Mouse (Mus musculus) megakaryocyte, embryonic 14.5 days (primary cell): ENCODE measurements around the gene Svs1. TPM values are rescaled to one million over a fixed set of nuclear protein-coding genes. Genes with fewer than 3 reads are reported as not detected.

Source experiments
- H3K27me3 ChIP-seq: replicated peaks from 2 replicates; pipeline ENCODE3; 2012; ENCODE audit warnings: inconsistent platforms
- H3K36me3 ChIP-seq: replicated peaks from 2 replicates; pipeline ENCODE3; 2012; ENCODE audit warnings: low read length, inconsistent platforms, mixed read lengths
- H3K4me1 ChIP-seq: 2 replicates; pipeline ENCODE4 v1.6.1; 2012; ENCODE audit warnings: inconsistent platforms
- H3K4me3 ChIP-seq: replicated peaks from 2 replicates; pipeline ENCODE3; 2012; ENCODE audit warnings: moderate library complexity, mild to moderate bottlenecking, inconsistent platforms
- H3K9me3 ChIP-seq: 2 replicates; pipeline ENCODE4 v1.6.1; 2012; ENCODE audit warnings: inconsistent platforms
- FLI1 ChIP-seq: IDR thresholded peaks from 2 replicates; pipeline ENCODE4 v1.6.1; 2012; ENCODE audit warnings: low read length, inconsistent platforms, mixed read lengths
- GATA1 ChIP-seq: IDR thresholded peaks from 3 replicates; pipeline ENCODE4 v1.6.1; 2012; ENCODE audit warnings: mixed read lengths, low read length, inconsistent platforms, borderline replicate concordance
- polyA plus RNA-seq: library from polyadenylated mRNA; stranded (reverse); fragments of >175 nt; gene quantifications from 2 replicates; pipeline ENCODE4 v1.2.3, GENCODE M21; 2012; ENCODE audit warnings: low replicate concordance; ENCODE audit not compliant: insufficient read depth

The Svs1 gene
- polyA plus RNA-seq, 1 experiment: not detected

GRCm38 (mm10) chr6:49009161-49009555 is 22.5 kb downstream of the Svs1 start:
- Histone ChIP-seq H3K9me3 (peaks cover 12% of the 10 kb centered on the region), H3K27me3 (peaks cover 27% of the 10 kb centered on the region), H3K4me3 (no peak overlapping the region), H3K36me3 (no peaks in the 10 kb centered on the region), H3K4me1 (peaks cover 21% of the 10 kb centered on the region)
- TF ChIP-seq FLI1 (no peak), GATA1 (no peak)

GRCm38 (mm10) chr6:49009665-49010064 is 23.0 kb downstream of the Svs1 start:
- no peaks in the 10 kb centered on the region for H3K36me3 ChIP-seq
- TF ChIP-seq FLI1 (no peak), GATA1 (no peak)
- H3K4me3 ChIP-seq: no peak overlapping the region
- peaks cover 21% of the 10 kb centered on the region for H3K4me1 ChIP-seq
- H3K27me3 ChIP-seq: peaks cover 27% of the 10 kb centered on the region
- peaks cover 12% of the 10 kb centered on the region for H3K9me3 ChIP-seq

- Histone ChIP-seq H3K36me3 (no peaks in the 10 kb centered on the region), H3K27me3 (peaks cover 26% of the 10 kb centered on the region), H3K9me3 (peaks cover 12% of the 10 kb centered on the region), H3K4me3 (no peak overlapping the region), H3K4me1 (peaks cover 21% of the 10 kb centered on the region)
- TF ChIP-seq FLI1 (no peak), GATA1 (no peak)
Observed at GRCm38 (mm10) chr6:49011191-49011590, 24.5 kb downstream of the Svs1 start.

- no peak overlapping the region for H3K4me3 ChIP-seq
- peaks cover 30% of the 10 kb centered on the region for H3K27me3 ChIP-seq
- H3K9me3 ChIP-seq: peaks cover 12% of the 10 kb centered on the region
- TF ChIP-seq FLI1 (no peak), GATA1 (no peak)
- H3K4me1 ChIP-seq: peaks cover 25% of the 10 kb centered on the region
- no peaks in the 10 kb centered on the region for H3K36me3 ChIP-seq
Observed at GRCm38 (mm10) chr6:49013023-49013422, 26.4 kb downstream of the Svs1 start.

- no peak overlapping the region for H3K4me3 ChIP-seq
- H3K27me3 ChIP-seq: peaks cover 32% of the 10 kb centered on the region
- peaks cover 12% of the 10 kb centered on the region for H3K9me3 ChIP-seq
- H3K36me3 ChIP-seq: no peaks in the 10 kb centered on the region
- H3K4me1 ChIP-seq: peaks cover 21% of the 10 kb centered on the region
- TF ChIP-seq GATA1 (no peak), FLI1 (no peak)
Observed at GRCm38 (mm10) chr6:49013458-49013857, 26.8 kb downstream of the Svs1 start.

GRCm38 (mm10) chr6:49017150-49017549 is 30.5 kb downstream of the Svs1 start:
- Histone ChIP-seq H3K9me3 (no peaks in the 10 kb centered on the region), H3K27me3 (peaks cover 39% of the 10 kb centered on the region), H3K4me1 (peaks cover 6% of the 10 kb centered on the region), H3K4me3 (peak overlapping the region; percentile 72), H3K36me3 (no peaks in the 10 kb centered on the region)
- TF ChIP-seq FLI1 (no peak), GATA1 (no peak)

GRCm38 (mm10) chr6:49019341-49019740 is 32.7 kb downstream of the Svs1 start:
- peaks cover 6% of the 10 kb centered on the region for H3K4me1 ChIP-seq
- TF ChIP-seq FLI1 (no peak), GATA1 (no peak)
- H3K27me3 ChIP-seq: peaks cover 52% of the 10 kb centered on the region
- no peaks in the 10 kb centered on the region for H3K36me3 ChIP-seq
- H3K4me3 ChIP-seq: no peak overlapping the region
- no peaks in the 10 kb centered on the region for H3K9me3 ChIP-seq

- Histone ChIP-seq H3K36me3 (no peaks in the 10 kb centered on the region), H3K4me3 (no peak overlapping the region), H3K9me3 (no peaks in the 10 kb centered on the region), H3K4me1 (peaks cover 8% of the 10 kb centered on the region), H3K27me3 (peaks cover 71% of the 10 kb centered on the region)
- TF ChIP-seq FLI1 (no peak), GATA1 (no peak)
Observed at GRCm38 (mm10) chr6:49021141-49022012, 34.7 kb downstream of the Svs1 start.

GRCm38 (mm10) chr6:49022384-49022783 is 35.7 kb downstream of the Svs1 start:
- TF ChIP-seq GATA1 (no peak), FLI1 (no peak)
- H3K27me3 ChIP-seq: peaks cover 71% of the 10 kb centered on the region
- peaks cover 6% of the 10 kb centered on the region; the same call in 1 of the 2 replicates for H3K4me1 ChIP-seq
- no peaks in the 10 kb centered on the region for H3K9me3 ChIP-seq
- H3K36me3 ChIP-seq: no peaks in the 10 kb centered on the region
- no peak overlapping the region for H3K4me3 ChIP-seq

GRCm38 (mm10) chr6:49023315-49023714 is 36.7 kb downstream of the Svs1 start:
- H3K36me3 ChIP-seq: no peaks in the 10 kb centered on the region
- no peak overlapping the region for H3K4me3 ChIP-seq
- H3K9me3 ChIP-seq: no peaks in the 10 kb centered on the region
- TF ChIP-seq GATA1 (no peak), FLI1 (no peak)
- H3K4me1 ChIP-seq: peaks cover 6% of the 10 kb centered on the region; the same call in 1 of the 2 replicates
- peaks cover 75% of the 10 kb centered on the region for H3K27me3 ChIP-seq
